Mouse (Mus musculus): ENCODE measurements around the gene Tmc3.
A peak's percentile ranks its signal among the peaks of the same experiment; 100 is the strongest.

Gene Tmc3

GRCm38 (mm10) chr7:83584639-83585471 is at the start of gene Tmc3:
Gene Tmc3, plus strand, starts transcription at chr7:83584927.
- DNase-seq (ENCODE audit: low spot score in 2 of 2): peak in 1 of 2 experiments; percentile 18

DNA sequence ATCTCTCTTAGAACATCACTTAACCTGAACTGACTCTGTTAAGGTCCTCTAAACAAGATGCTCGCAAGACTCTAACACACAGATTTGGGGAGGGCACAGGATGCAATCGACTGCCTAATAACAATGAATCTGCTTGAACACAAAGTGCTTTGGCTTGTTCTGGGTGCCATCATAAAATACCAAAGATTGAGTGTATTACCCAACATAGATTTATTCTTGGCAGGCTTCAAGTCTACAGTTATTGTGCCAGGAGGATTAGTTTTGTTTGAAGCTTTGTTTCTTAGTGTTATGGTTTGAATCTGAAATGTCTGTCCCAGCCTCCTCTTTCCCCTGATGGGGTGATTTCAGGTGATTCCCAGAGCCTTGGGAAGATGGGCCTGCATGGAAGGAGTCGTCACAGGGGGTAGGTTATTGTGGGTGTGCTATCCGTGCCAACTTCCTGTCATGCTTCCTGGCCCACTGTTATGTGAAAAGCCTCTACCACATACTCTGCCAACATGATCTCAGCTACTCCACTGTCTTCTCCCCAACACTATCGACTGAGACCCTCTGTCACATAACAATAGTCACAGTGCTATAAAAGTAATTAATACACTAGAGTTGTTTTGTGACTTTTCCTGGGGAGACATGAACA is 43.1 kb upstream of the Tmc3 start:
- DNase-seq (ENCODE audit: low spot score in 2 of 2): no peak

GRCm38 (mm10) chr7:83548686-83549352 is 35.9 kb upstream of the Tmc3 start:
- no peak for DNase-seq (ENCODE audit: low spot score in 2 of 2)

GRCm38 (mm10) chr7:83549353-83549774 is 35.4 kb upstream of the Tmc3 start:
- DNase-seq (ENCODE audit: low spot score in 2 of 2): no peak

DNA sequence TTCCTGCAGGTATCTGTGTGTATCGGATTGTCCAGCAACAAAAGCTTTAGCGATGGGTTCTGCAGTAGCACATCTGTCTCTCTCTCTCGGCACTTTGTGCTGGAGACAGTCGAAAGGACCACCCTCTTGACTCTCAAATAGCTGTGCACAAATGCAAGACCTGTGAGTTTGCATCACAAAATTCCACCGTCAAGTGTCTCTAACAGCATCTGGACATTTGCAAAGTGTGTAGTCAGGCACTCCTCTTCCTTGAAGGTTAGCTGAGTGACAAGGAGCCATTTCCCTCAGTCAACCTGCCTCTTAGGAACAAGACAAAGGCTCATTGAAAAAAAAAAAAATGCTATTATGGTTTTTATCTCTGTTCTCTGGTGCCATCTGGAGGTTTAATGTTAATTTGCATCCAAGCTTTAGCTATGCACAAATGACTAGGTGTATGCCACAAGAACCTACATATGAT is 34.7 kb upstream of the Tmc3 start:
- DNase-seq (ENCODE audit: low spot score in 2 of 2): no peak

- DNase-seq (ENCODE audit: low spot score in 2 of 2): no peak
These were observed 30.2 kb upstream of the Tmc3 start for GRCm38 (mm10) chr7:83554477-83554876.

- no peak for DNase-seq (ENCODE audit: low spot score in 2 of 2)
These were observed 28.2 kb upstream of the Tmc3 start for GRCm38 (mm10) chr7:83556488-83556887.

GRCm38 (mm10) chr7:83558741-83559280 is 25.9 kb upstream of the Tmc3 start:
- DNase-seq (ENCODE audit: low spot score in 2 of 2): no peak

DNA sequence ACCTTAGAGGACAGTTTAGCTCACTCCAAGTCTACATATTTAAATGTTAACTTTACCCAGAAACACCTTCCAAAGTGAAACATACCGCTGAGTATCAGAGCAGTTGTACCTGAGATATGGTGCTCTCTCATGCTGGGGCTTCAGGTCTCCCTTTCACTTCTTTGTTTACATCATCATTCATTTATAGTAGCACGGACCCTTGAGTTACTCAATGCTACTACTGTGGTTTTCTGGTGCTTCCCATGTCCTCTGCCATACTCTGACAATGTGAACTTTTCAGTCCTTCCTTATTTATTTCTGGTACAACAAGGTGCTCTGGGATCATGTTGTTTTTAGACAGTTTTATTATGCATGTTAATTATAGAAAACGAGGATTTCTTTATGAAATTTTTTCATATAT is 25.2 kb upstream of the Tmc3 start:
- no peak for DNase-seq (ENCODE audit: low spot score in 2 of 2)

DNA sequence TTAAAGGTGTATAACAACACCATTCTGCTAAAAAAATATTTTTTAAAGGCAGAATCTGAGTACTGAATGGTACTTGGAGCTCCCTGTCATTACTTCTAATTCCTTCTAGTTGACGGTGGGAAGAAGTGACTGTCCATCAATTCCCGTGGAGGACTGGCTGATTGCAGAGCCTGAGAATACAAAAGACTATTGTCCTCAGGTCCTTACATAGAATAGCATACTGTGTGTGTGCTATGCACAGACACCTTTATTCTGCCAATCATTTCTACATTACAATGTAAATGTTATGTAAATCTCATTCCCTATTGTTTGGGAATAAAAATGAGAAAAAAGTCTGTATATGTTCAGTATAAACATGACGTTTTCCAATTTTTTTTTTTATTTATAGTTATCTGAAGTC is 22.9 kb upstream of the Tmc3 start:
- no peak for DNase-seq (ENCODE audit: low spot score in 2 of 2)

GRCm38 (mm10) chr7:83564635-83565291 is 20.0 kb upstream of the Tmc3 start:
- peak in 1 of 2 experiments; percentile 10 for DNase-seq (ENCODE audit: low spot score in 2 of 2)

DNA sequence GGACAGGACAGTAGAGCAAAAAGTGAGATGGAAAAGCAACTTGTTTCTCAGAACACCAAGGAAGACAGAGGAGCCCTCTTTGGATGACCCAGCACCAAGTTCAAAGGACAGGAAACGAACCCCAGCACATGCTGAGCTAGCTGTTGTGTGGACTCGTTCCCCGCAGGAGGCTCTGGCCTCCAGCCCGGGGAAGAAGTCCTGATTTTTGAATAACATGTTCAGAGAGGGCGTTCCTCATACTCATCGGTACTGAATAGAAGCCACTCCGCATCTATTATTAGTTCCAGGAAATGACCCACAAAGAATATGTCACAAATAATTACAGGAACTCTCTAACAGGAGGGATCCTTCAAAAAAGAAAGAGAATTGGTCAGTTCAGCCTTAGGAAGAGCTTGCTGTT is 18.8 kb upstream of the Tmc3 start:
- DNase-seq (ENCODE audit: low spot score in 2 of 2): no peak

DNA sequence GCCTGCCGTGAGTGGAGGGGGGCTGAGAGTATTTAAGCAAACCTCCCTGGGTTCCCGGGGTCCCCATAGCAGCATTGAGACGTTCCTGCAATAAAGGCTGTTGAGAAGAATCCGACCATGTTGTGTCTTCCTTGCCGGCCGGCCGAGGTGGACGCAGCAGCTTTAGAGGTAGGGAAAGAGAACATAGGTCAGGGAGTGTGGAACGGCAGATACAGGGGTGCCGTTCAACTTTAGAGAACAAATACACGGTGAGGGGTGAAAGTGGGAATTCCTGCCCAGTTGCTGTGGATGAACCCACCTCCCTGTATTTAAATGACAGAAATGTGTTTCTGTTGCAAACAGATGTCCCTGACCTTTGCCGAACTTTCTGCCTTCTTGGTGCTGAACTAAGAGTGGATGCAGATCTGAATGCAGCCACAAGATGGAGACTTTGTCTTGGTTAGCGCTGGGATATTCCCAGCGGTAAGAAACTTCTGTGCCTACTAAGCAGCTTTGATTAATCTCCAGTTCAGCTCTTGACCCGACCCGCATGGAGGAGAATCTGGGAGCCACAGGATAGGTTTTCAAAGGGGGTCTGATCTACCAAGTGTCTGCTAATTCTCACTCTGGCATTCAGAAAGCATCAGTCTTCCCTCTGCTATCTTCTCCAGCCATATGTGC is 16.8 kb upstream of the Tmc3 start:
- DNase-seq (ENCODE audit: low spot score in 2 of 2): peak; percentile 8 to 39

DNA sequence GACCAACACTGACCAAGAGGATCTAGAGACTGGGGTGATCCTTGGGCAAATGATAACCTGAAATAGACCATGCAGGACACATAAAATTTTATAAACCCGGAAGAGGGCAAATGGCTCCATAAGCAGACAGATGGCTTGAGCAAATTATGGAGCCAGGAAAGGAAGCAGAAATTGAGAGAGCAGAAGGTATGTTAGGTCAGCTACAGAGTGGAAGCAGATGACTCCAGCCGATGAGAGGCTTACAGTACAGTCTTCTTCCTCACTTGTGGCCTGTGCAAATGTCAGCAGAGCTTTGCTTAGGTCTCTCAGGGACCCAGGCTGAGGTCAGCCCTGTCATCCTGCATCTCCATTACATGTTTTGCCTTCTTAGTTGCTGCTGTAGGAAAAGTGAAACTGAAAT is 15.9 kb upstream of the Tmc3 start:
- no peak for DNase-seq (ENCODE audit: low spot score in 2 of 2)

- DNase-seq (ENCODE audit: low spot score in 2 of 2): no peak
These were observed 15.3 kb upstream of the Tmc3 start for GRCm38 (mm10) chr7:83569436-83569835.

GRCm38 (mm10) chr7:83571077-83571476 is 13.7 kb upstream of the Tmc3 start:
- no peak for DNase-seq (ENCODE audit: low spot score in 2 of 2)

DNA sequence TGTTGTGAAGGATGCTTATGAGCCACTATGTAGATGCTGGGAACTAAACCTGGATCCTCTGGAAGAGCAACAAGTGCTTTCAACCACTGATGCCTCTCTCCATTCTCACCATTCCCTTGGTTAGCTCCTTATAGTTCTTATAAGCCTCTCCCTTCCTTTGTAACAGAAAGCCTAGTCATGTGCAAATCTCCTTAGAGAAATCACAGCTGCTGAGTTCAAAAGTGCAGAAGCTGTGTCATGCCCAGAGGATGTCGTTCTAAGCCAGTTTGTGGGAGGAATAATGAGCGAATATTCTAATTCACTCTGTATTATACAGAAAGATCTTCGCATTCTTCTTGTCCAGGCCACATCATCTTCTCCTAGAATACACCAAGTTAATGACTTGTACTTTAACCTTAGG is 12.8 kb upstream of the Tmc3 start:
- no peak for DNase-seq (ENCODE audit: low spot score in 2 of 2)

DNA sequence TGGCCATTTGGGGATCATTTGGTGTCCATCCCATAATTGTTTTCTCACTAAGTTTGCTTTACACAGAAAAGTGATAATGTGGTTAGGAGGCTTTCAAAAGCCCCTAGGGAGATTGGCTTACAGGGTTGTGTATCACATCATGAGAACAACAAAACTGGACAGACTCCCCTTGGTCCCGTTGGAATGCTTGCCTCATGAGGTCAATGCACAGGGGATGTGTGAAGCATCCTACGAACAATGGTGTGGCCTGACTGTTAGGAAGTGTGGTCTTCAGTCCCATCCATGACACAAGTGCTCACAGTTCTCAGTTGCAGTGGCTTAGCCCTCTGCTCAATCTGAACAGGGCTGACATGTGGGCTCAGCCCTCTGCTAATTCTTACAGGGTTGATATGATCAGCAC is 12.3 kb upstream of the Tmc3 start:
- no peak for DNase-seq (ENCODE audit: low spot score in 2 of 2)

DNA sequence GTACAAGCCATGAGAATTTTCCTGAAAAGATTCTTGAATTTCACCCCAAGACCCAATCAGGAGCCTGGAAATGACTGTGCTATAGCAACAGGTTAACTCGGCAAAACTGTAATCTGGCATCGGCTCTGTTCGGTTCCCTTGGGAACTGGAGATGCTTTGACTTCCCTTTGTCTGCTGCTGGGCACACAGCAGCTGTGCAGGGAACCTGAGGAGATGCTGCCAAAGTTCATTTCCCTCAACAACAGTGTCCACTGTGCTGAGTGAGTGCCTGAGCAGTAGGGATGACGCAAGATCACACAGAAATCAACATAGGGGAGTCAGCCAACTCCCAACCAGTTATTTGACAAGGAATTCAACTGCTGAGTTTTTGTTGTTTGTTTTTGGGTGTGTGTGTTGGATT is 3.8 kb upstream of the Tmc3 start:
- no peak for DNase-seq (ENCODE audit: low spot score in 2 of 2)

GRCm38 (mm10) chr7:83594056-83594455 is 9.3 kb downstream of the Tmc3 start:
- DNase-seq (ENCODE audit: low spot score in 2 of 2): no peak

- DNase-seq (ENCODE audit: low spot score in 2 of 2): no peak
These were observed 12.3 kb downstream of the Tmc3 start for GRCm38 (mm10) chr7:83597063-83597462.
